ENCODE assay signal across 13 mouse cellular contexts in genomic region chr4:54027565-54028237, GRCm38 (mm10).
DNase-seq lines count a peak whose midpoint lies in the region; ATAC-seq lines count a peak whose summit lies in the region.
"Had no signal": no experiment of that assay in that cellular context is flagged by ENCODE, and none has a peak within 500 bp of the region (broad histone marks: within the 10 kb centered on the region; RNA-seq: fewer than 3 reads in every experiment).

No protein-coding gene starts in this region.

- ATAC-seq in limb, embryonic 12.5 days (ENCODE audit: insufficient number of reproducible peaks, insufficient read depth, low FRiP score, low TSS enrichment, low read depth), result no peak
- ATAC-seq in hindbrain, embryonic 16.5 days, result no peak
- ATAC-seq in liver, embryonic 12.5 days, result no peak
- ATAC-seq: inflammation-experienced regulatory T-cells, adult 6 months had no signal

- no peak for DNase-seq in limb, embryonic 10.5 days (ENCODE audit: low spot score)
- DNase-seq in embryonic facial prominence, embryonic 10.5 days (ENCODE audit: low spot score), result no peak
- peak; percentile 63 for DNase-seq in retina, embryonic 14.5 days (ENCODE audit: low spot score)
- no peak for DNase-seq in adrenal gland, postnatal 4 days (ENCODE audit: low spot score in 2 of 2)
- DNase-seq in heart, postnatal 14 days, result no peak
- DNase-seq: lung, postnatal 36 days had no signal

- H3K27me3 ChIP-seq in limb, embryonic 12.5 days, result no peaks in the 10 kb centered on the region
- H3K27me3 ChIP-seq in limb, embryonic 10.5 days (ENCODE audit: low read depth, poor library complexity, severe bottlenecking), result no peaks in the 10 kb centered on the region
- no peaks in the 10 kb centered on the region for H3K27me3 ChIP-seq in embryonic facial prominence, embryonic 10.5 days (replicated peaks; ENCODE audit: low read depth, poor library complexity, severe bottlenecking)
- no peaks in the 10 kb centered on the region for H3K27me3 ChIP-seq in hindbrain, embryonic 16.5 days (replicated peaks; ENCODE audit: control insufficient read depth, insufficient read depth, low read length)
- no peaks in the 10 kb centered on the region for H3K27me3 ChIP-seq in liver, embryonic 12.5 days (replicated peaks)
- H3K27me3 ChIP-seq: embryonic facial prominence, embryonic 12.5 days; heart, embryonic 12.5 days had no signal

- H3K36me3 ChIP-seq in limb, embryonic 12.5 days, result no peaks in the 10 kb centered on the region
- H3K36me3 ChIP-seq in limb, embryonic 10.5 days, result no peaks in the 10 kb centered on the region
- no peaks in the 10 kb centered on the region for H3K36me3 ChIP-seq in embryonic facial prominence, embryonic 10.5 days (replicated peaks)
- H3K36me3 ChIP-seq in hindbrain, embryonic 16.5 days (ENCODE audit: control insufficient read depth, insufficient read depth, low read length), result no peaks in the 10 kb centered on the region
- no peaks in the 10 kb centered on the region for H3K36me3 ChIP-seq in liver, embryonic 12.5 days
- H3K36me3 ChIP-seq: embryonic facial prominence, embryonic 12.5 days; heart, embryonic 12.5 days had no signal

- intact Hi-C loops in heart, postnatal 14 days (cut with DNase I), result no loop called here

- H3K4me2 ChIP-seq in limb, embryonic 12.5 days, result no peak overlapping the region
- no peak overlapping the region; the same call in 1 of the 2 replicates for H3K4me2 ChIP-seq in hindbrain, embryonic 16.5 days (ENCODE audit: low read length)
- no peak overlapping the region for H3K4me2 ChIP-seq in liver, embryonic 12.5 days
- H3K4me2 ChIP-seq: embryonic facial prominence, embryonic 12.5 days; heart, embryonic 12.5 days; liver, embryonic 11.5 days had no signal

- H3K9me3 ChIP-seq in limb, embryonic 12.5 days, result no peaks in the 10 kb centered on the region
- H3K9me3 ChIP-seq in limb, embryonic 10.5 days (replicated peaks), result no peaks in the 10 kb centered on the region
- H3K9me3 ChIP-seq in embryonic facial prominence, embryonic 10.5 days, result no peaks in the 10 kb centered on the region
- no peaks in the 10 kb centered on the region for H3K9me3 ChIP-seq in hindbrain, embryonic 16.5 days (ENCODE audit: control insufficient read depth, low read length)
- H3K9me3 ChIP-seq in liver, embryonic 12.5 days (replicated peaks), result no peaks in the 10 kb centered on the region
- H3K9me3 ChIP-seq: embryonic facial prominence, embryonic 12.5 days; heart, embryonic 12.5 days had no signal

- H3K4me1 ChIP-seq in limb, embryonic 12.5 days (replicated peaks), result peaks cover 29% of the 10 kb centered on the region
- peaks cover 21% of the 10 kb centered on the region for H3K4me1 ChIP-seq in limb, embryonic 10.5 days
- peaks cover 52% of the 10 kb centered on the region for H3K4me1 ChIP-seq in embryonic facial prominence, embryonic 10.5 days
- peaks cover 21% of the 10 kb centered on the region for H3K4me1 ChIP-seq in hindbrain, embryonic 16.5 days (ENCODE audit: control insufficient read depth, insufficient read depth, low read depth, low read length)
- no peaks in the 10 kb centered on the region for H3K4me1 ChIP-seq in liver, embryonic 12.5 days

- 0 out of 2 replicates have a peak overlapping the region, but pooled peaks have one; percentile 56 for H3K27ac ChIP-seq in limb, embryonic 12.5 days
- H3K27ac ChIP-seq in limb, embryonic 10.5 days, result no peak overlapping the region
- H3K27ac ChIP-seq in embryonic facial prominence, embryonic 10.5 days (replicated peaks), result peak overlapping the region; percentile 66
- peak overlapping the region; percentile 44 for H3K27ac ChIP-seq in hindbrain, embryonic 16.5 days (ENCODE audit: low read depth, low read length)
- no peak overlapping the region for H3K27ac ChIP-seq in liver, embryonic 12.5 days

- WGBS in limb, embryonic 12.5 days, result 42% methylated on average over 5 of the region's 5 CpGs
- 60% methylated on average over 5 of the region's 5 CpGs for WGBS in limb, embryonic 10.5 days
- 36% methylated on average over 5 of the region's 5 CpGs for WGBS in embryonic facial prominence, embryonic 10.5 days
- 19% methylated on average over 5 of the region's 5 CpGs for WGBS in hindbrain, embryonic 16.5 days
- WGBS in liver, embryonic 12.5 days (ENCODE audit: insufficient replicate concordance), result 39% methylated on average over 5 of the region's 5 CpGs

- no peak overlapping the region for H3K4me3 ChIP-seq in limb, embryonic 12.5 days (replicated peaks)
- H3K4me3 ChIP-seq in limb, embryonic 10.5 days, result no peak overlapping the region
- no peak overlapping the region for H3K4me3 ChIP-seq in embryonic facial prominence, embryonic 10.5 days
- H3K4me3 ChIP-seq in hindbrain, embryonic 16.5 days (ENCODE audit: low read length), result no peak overlapping the region
- H3K4me3 ChIP-seq in liver, embryonic 12.5 days, result no peak overlapping the region
- H3K4me3 ChIP-seq: embryonic facial prominence, embryonic 12.5 days; heart, embryonic 12.5 days had no signal

- no peak overlapping the region for H3K9ac ChIP-seq in limb, embryonic 12.5 days (replicated peaks)
- H3K9ac ChIP-seq in hindbrain, embryonic 16.5 days (ENCODE audit: low read depth, low read length), result no peak overlapping the region
- no peak overlapping the region for H3K9ac ChIP-seq in liver, embryonic 12.5 days
- H3K9ac ChIP-seq: embryonic facial prominence, embryonic 12.5 days; heart, embryonic 12.5 days had no signal

Comparison
In these comparisons a context has a peak if more than half of its experiments do, and no peak if none do; other contexts are left out.
1. H3K27ac ChIP-seq: peak in limb, embryonic 12.5 days (single experiment), embryonic facial prominence, embryonic 10.5 days (single experiment) and hindbrain, embryonic 16.5 days (single experiment); none in limb, embryonic 10.5 days (single experiment) and liver, embryonic 12.5 days (single experiment).